Mouse (Mus musculus) midbrain, embryonic 11.5 days (tissue): Measurements from ENCODE around the gene Cdc6. TPM values are rescaled to one million over a fixed set of nuclear protein-coding genes. Genes with fewer than 3 reads are reported as not detected.

ENCODE experiments used
- ATAC-seq: fragments of 200-750 bp; cut with Nextera tagmentation; 2 replicates; pipeline ENCODE4 v1.8.0; 2017; ENCODE audit warnings: moderate TSS enrichment, moderate library complexity; ENCODE audit not compliant: low FRiP score
- DNase-seq: peaks from one replicate; pipeline ENCODE4 v3.0.0; 2015; ENCODE audit warnings: low spot score; ENCODE audit errors: missing footprints
- H3K27ac ChIP-seq: fragments of 300-500 bp; sonication (generic); 2 replicates; pipeline ENCODE4 v1.5.1; 2014; ENCODE audit warnings: low read depth, low read length
- H3K27me3 ChIP-seq: fragments of 300-500 bp; sonication (generic); 2 replicates; pipeline ENCODE4 v1.6.1; 2014; ENCODE audit warnings: mild to moderate bottlenecking, low read length, moderate library complexity, mixed read lengths; ENCODE audit not compliant: control insufficient read depth, insufficient read depth
- H3K36me3 ChIP-seq: fragments of 300-500 bp; sonication (generic); 2 replicates; pipeline ENCODE4 v1.6.1; 2014; ENCODE audit warnings: mild to moderate bottlenecking, low read length, moderate library complexity, mixed read lengths; ENCODE audit not compliant: control insufficient read depth, insufficient read depth
- H3K4me1 ChIP-seq: fragments of 300-500 bp; sonication (generic); 2 replicates; pipeline ENCODE4 v1.6.1; 2014; ENCODE audit warnings: low read length; ENCODE audit not compliant: control insufficient read depth, insufficient read depth
- H3K4me2 ChIP-seq: fragments of 300-500 bp; sonication (generic); 2 replicates; pipeline ENCODE4 v1.6.1; 2014; ENCODE audit warnings: mild to moderate bottlenecking, moderate library complexity
- H3K4me3 ChIP-seq: fragments of 300-500 bp; sonication (generic); 2 replicates; pipeline ENCODE4 v1.5.1; 2014; ENCODE audit warnings: low read depth, low read length
- H3K9ac ChIP-seq: fragments of 300-500 bp; sonication (generic); 2 replicates; pipeline ENCODE4 v1.6.1; 2014; ENCODE audit warnings: low read length
- H3K9me3 ChIP-seq: fragments of 300-500 bp; sonication (generic); 2 replicates; pipeline ENCODE4 v1.6.1; 2016; ENCODE audit warnings: low read length; ENCODE audit not compliant: control insufficient read depth
- WGBS: fragments of 180-500 bp; shearing (Covaris S2); extraction: QIAGEN DNeasy Blood & Tissue Kit; methylation state at CpG from one replicate; pipeline ENCODE4 v1.1.7; 2014; 5-methylcytosine and 5-hydroxymethylcytosine counted together
- polyA plus RNA-seq: library from polyadenylated mRNA; unstranded; fragments of >200 nt; fragmentation: Nextera tagmentation; extraction: Ambion mirVana; gene quantifications from 2 replicates; pipeline ENCODE4 v1.2.1, GENCODE M21; 2014

Cdc6 gene
- polyA plus RNA-seq, 1 experiment from 2014 or later = 45.0 TPM

DNA sequence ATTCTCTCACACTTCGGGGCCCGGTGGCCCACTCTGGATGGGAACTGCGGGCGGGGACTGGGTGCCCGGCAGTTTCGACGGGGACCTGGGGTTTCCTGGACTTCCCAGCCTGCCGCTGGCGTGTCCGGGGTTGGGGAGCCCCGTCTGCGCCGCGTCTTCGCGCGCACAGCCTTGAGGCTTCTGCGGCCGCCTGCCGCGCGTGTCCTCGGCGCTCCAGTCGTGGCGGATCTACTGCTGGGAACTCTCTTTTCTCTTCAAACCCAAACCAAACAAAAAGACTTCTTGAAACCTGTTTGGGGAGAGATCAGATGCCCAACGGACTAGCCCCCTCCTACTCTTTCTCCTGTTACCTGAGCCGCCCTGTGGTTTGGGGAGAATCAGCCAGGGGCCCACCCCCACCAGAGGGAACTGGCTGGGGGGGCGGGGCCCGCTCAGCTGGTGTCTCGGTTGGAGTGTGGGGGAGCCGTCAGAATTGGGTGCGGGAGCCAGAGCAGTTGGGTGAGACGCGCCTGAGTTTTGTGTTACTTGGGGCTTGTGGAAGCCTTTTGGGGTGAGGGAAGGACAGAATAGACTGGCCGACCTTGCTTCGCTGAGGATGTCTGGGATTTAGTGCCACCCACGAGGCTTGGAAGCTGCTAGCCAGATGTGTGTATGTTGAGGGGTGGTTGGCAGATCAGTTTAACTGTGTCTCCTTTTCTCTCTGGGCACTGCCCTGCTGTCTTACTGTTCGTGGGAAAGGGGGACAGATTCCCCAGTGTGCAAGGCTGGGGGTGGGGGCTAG is 30.5 kb downstream of the Cdc6 start:
- peaks cover 8% of the 10 kb centered on the region for H3K27me3 ChIP-seq
- H3K4me2 ChIP-seq = peak overlapping the region; percentile 93
- no peak overlapping the region for H3K27ac ChIP-seq
- ATAC-seq (peak; percentile 24; the same call in 1 of the 2 replicates), DNase-seq (peak; percentile 93)
- no peaks in the 10 kb centered on the region for H3K36me3 ChIP-seq
- peaks cover 58% of the 10 kb centered on the region for H3K4me1 ChIP-seq
- H3K4me3 ChIP-seq = peak overlapping the region; percentile 58
- peak overlapping the region; percentile 70 for H3K9ac ChIP-seq
- WGBS = 1% methylated on average over 39 of the region's 39 CpGs
- no peaks in the 10 kb centered on the region for H3K9me3 ChIP-seq

DNA sequence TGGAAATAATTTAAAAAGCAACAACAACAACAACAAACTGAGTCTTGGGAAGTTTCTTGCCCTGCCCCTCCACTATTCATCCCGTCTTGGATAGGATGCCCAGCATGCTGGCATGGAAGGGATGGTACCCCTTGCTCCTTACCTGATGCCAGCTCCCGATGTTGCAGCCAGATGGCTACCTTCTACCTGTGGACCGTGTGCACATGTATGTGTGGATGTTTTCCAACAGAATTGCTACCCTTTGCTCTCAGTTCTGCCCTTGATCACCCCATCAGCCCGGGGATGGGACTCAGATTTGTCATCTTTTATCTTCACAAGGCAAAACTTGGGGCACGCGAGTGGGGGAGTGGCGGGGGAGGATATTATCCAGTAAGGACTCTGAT is 31.1 kb downstream of the Cdc6 start:
- no peak for ATAC-seq
- no peak for DNase-seq
- Histone ChIP-seq H3K27ac (no peak overlapping the region), H3K9ac (no peak overlapping the region), H3K27me3 (peaks cover 8% of the 10 kb centered on the region), H3K4me3 (no peak overlapping the region; the same call in 1 of the 2 replicates), H3K9me3 (no peaks in the 10 kb centered on the region), H3K4me1 (peaks cover 62% of the 10 kb centered on the region), H3K4me2 (peak overlapping the region; percentile 93; the same call in 1 of the 2 replicates), H3K36me3 (no peaks in the 10 kb centered on the region)
- WGBS = 49% methylated on average over 7 of the region's 7 CpGs

DNA sequence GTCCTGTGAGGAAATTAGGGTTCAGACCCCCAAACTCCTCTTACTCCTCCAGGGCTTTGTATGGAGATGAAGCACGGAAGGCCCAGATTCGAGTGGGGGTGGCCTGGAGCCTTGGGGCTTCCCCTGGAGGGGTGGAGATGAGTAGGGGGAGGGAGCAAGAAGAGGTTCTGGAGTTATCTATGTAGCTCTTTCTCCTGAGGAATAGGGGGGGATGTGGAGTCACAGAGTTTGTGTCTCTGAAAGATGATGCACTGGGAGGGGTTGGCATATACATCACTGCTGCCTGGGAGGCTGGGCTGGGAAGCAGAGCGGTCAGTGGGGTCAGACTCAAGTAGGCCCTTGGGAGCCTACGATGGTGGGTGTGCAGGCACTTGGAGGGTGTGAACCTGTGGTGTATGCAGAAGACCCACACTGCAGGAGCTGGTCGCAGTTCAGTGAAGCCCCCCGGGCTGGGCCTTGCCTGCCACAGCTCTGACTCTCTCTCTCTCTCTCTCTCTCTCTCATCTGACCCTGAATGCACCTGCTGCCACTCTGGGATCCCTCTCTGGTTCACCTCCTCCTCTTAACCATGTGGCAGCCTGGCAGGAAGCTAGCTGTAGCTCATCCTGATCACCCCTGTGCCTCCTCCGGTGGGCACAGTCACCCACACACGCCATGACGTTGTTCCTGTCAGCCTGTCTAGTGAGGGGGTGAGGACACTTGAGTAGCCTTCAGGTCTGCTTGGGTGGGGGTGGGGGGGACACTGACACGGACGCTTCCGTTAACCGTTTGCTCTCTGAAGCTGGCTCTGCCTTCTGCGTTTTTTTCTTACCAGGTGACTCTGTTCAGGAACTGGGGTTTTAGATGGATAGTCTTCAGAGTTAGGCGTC is 31.7 kb downstream of the Cdc6 start:
- ATAC-seq = no peak
- H3K9ac ChIP-seq = no peak overlapping the region
- H3K27me3 ChIP-seq = peaks cover 8% of the 10 kb centered on the region
- peak overlapping the region; percentile 93; the same call in 1 of the 2 replicates for H3K4me2 ChIP-seq
- no peaks in the 10 kb centered on the region for H3K9me3 ChIP-seq
- no peak overlapping the region for H3K4me3 ChIP-seq
- H3K36me3 ChIP-seq = no peaks in the 10 kb centered on the region
- H3K27ac ChIP-seq = no peak overlapping the region
- peak; percentile 80 for DNase-seq
- H3K4me1 ChIP-seq = peaks cover 66% of the 10 kb centered on the region
- WGBS = 56% methylated on average over 15 of the region's 15 CpGs

DNA sequence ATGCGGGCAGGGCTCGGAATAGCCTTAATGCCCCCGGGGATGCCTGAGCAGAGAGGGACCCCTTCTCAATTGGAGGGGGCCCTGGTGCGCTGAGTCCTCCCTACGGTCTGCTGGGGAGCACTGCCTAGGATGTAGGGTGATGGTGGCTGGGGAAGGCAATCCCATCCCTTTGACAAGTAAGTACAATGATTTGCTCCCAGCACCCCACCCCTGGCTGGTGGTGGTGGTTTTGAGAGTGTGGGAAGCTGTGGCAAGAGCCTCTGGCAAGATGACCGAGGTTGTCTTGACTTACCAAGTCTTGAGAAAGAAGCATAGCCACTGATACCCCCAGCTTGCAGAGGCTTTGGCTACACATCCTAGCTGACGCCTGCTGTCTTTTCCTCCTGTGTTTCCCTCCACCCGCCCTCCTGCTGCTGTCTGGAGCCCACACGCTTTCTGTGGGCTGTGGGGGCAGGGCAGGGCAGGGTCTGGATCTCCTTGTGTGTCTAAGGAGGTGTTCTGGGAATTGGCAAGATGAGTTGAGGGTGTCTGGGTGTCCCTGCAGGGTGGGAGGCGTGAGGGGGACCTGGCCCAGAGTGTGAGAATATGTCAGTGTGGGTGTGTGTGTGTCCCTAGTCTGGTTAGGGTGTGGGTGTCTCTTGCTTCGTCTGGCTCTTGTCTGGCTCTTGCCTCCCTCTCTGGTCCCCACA is 32.5 kb downstream of the Cdc6 start:
- Histone ChIP-seq H3K4me1 (peaks cover 74% of the 10 kb centered on the region), H3K4me2 (peak overlapping the region; percentile 2; the same call in 1 of the 2 replicates), H3K27me3 (peaks cover 8% of the 10 kb centered on the region), H3K27ac (no peak overlapping the region), H3K36me3 (no peaks in the 10 kb centered on the region), H3K9me3 (no peaks in the 10 kb centered on the region), H3K4me3 (no peak overlapping the region), H3K9ac (no peak overlapping the region)
- DNase-seq (no peak), ATAC-seq (no peak)
- WGBS = 54% methylated on average over 11 of the region's 11 CpGs

DNA sequence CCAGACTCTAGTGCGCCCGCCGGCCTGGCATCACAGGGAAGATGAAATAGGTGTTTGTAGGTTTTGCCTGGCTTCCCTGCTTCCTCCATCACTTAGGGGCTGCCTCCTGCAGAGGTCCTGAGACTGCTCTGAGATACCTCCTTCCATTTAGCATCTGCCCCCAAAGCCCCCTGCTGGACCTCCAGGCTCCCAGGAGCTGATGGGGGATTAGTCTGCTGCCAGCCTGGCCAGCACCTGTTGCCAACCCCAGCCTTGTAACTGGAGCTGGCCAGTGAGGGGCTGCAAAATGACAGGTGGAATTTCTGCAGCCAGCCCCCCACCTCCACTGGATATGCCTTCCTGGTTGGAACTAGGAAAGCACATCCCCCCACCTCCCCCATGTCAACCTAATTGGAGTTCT is 33.2 kb downstream of the Cdc6 start:
- Histone ChIP-seq H3K36me3 (no peaks in the 10 kb centered on the region), H3K27ac (no peak overlapping the region), H3K4me1 (peaks cover 79% of the 10 kb centered on the region), H3K27me3 (peaks cover 5% of the 10 kb centered on the region; the same call in 1 of the 2 replicates), H3K9ac (peak overlapping the region; percentile 67), H3K9me3 (no peaks in the 10 kb centered on the region), H3K4me2 (peak overlapping the region; percentile 80), H3K4me3 (peak overlapping the region; percentile 45; the same call in 1 of the 2 replicates)
- DNase-seq (no peak), ATAC-seq (no peak)
- 32% methylated on average over 3 of the region's 3 CpGs for WGBS

DNA sequence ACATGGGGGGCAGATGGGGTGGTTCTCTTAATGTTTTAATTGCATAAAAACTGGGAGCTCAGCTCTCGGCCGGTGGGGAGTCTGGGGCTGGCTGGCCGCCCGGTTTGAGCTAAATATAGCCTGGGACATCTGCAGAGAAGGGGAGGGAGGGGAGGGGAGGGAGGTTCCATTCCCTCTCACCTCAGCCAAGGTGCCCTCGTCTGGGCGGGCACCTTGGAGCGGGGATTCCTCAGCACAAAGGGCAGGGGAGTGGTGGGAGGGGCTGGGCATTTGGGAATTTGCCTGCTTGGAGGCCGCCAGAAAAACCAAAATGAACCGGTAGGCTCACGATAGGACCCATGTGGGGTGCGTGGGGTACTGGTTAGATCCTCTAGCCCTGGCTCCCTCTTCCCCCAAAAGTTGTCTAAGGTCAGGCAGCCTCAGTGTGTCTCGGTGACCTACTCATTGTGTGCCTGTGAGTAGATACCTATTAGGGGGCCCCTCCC is 33.8 kb downstream of the Cdc6 start:
- Histone ChIP-seq H3K4me1 (peaks cover 73% of the 10 kb centered on the region), H3K27ac (peak overlapping the region; percentile 57; the same call in 1 of the 2 replicates), H3K4me3 (peak overlapping the region; percentile 45), H3K36me3 (no peaks in the 10 kb centered on the region), H3K9ac (peak overlapping the region; percentile 67), H3K27me3 (no peaks in the 10 kb centered on the region), H3K9me3 (no peaks in the 10 kb centered on the region), H3K4me2 (peak overlapping the region; percentile 80)
- DNase-seq (peak; percentile 92), ATAC-seq (no peak; the same call in 1 of the 2 replicates)
- 5% methylated on average over 12 of the region's 12 CpGs for WGBS

DNA sequence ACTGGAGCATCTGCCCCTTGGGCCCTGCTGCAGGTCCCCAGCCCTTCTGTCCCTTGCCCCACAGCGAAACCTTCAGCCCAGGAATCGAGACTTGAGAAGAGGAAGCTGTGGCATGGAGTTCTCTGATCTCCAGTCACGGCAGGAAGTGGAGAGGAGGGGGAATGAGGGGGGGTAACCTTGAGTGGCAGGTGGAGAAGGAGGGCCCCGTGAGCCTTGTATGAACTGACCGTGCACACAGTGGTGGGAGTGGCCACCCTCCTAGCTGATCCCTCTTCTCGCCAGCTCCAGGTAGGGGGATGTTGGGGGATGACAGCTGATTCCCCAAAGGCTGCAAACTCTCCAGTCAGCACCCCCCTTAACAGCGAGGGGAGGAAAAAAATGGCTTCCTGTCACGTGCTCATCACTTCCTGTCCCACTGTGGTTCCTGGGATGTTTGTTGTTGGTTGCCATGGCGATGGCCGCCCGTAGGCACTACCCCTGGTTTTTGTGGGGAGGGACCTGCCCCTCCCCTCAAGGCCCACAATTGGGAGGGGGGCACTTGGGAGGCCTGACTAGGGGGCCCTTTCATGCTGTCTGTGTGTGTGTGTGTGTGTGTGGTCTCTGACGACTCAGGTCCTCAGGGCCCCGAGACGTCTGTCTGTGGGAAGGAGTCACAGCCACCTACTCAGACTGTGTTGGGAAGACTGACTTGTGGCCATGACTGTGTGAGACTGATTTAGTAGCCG is 34.4 kb downstream of the Cdc6 start:
- Histone ChIP-seq H3K27me3 (no peaks in the 10 kb centered on the region), H3K9me3 (no peaks in the 10 kb centered on the region), H3K4me2 (peak overlapping the region; percentile 80), H3K9ac (peak overlapping the region; percentile 67), H3K27ac (peak overlapping the region; percentile 57; the same call in 1 of the 2 replicates), H3K4me1 (peaks cover 67% of the 10 kb centered on the region), H3K36me3 (no peaks in the 10 kb centered on the region), H3K4me3 (peak overlapping the region; percentile 45)
- DNase-seq = peak; percentile 98
- peak; percentile 65 for ATAC-seq
- 4% methylated on average over 15 of the region's 15 CpGs for WGBS

DNA sequence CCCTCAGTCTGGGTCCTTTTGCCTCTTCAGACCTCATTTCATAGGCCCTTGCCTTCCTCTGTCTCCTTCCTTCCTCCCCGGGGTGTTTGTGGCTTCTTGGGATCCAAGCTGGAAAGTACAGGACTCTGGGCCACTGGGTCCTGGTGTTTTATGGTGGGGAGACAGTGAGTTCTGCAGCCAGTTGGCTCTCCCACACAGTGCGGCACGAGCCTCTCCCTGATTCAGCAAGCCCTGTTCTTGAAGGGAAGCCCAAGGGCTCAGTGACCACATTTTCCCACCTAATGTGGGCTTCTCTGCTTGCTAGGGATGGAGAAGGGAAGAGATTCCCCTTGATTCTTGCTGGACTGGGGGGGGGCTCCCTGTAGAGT is 34.9 kb downstream of the Cdc6 start:
- peak overlapping the region; percentile 67; the same call in 1 of the 2 replicates for H3K9ac ChIP-seq
- no peaks in the 10 kb centered on the region for H3K9me3 ChIP-seq

More for the DNA sequence above, 34.9 kb downstream of the Cdc6 start:
- Histone ChIP-seq H3K4me3 (peak overlapping the region; percentile 45), H3K4me2 (peak overlapping the region; percentile 80), H3K36me3 (no peaks in the 10 kb centered on the region), H3K4me1 (peaks cover 65% of the 10 kb centered on the region), H3K27me3 (no peaks in the 10 kb centered on the region), H3K27ac (peak overlapping the region; percentile 57)
- DNase-seq (no peak), ATAC-seq (no peak)
- WGBS = 67% methylated on average over 3 of the region's 3 CpGs
